Mouse (Mus musculus) heart, postnatal 0 days (tissue): ENCODE results near the gene Eif5.

Source experiments
- CTCF ChIP-seq: IDR thresholded peaks from 2 replicates; pipeline ENCODE4 v1.5.1; 2016; ENCODE audit warnings: antibody characterized with exemption, control low read depth, low read depth
- EP300 ChIP-seq: IDR thresholded peaks from 2 replicates; pipeline ENCODE4 v1.6.1; 2016; ENCODE audit warnings: antibody characterized with exemption, low read depth

GRCm38 (mm10) chr12:111514231-111514792 lies 23.5 kb upstream of the Eif5 start:
- no peak for TF ChIP-seq CTCF
- no peak for TF ChIP-seq EP300
